Mouse (Mus musculus) megakaryocyte, embryonic 14.5 days (primary cell): ENCODE results near the gene Exoc3l2.

Source experiments
- FLI1 ChIP-seq: IDR thresholded peaks from 2 replicates; pipeline ENCODE4 v1.6.1; 2012; ENCODE audit warnings: low read length, inconsistent platforms, mixed read lengths
- GATA1 ChIP-seq: IDR thresholded peaks from 3 replicates; pipeline ENCODE4 v1.6.1; 2012; ENCODE audit warnings: mixed read lengths, low read length, inconsistent platforms, borderline replicate concordance

- TF ChIP-seq GATA1 (no peak), FLI1 (no peak)
These were observed 26.1 kb upstream of the Exoc3l2 start for GRCm38 (mm10) chr7:19437048-19437447.
